Mouse (Mus musculus) megakaryocyte progenitor cell, adult 5-6 weeks (primary cell): ENCODE measurements around the gene Eci1. TPM values are rescaled to one million over a fixed set of nuclear protein-coding genes. Genes with fewer than 3 reads are reported as not detected.

Experiments used
- total RNA-seq, 2 experiments: library from RNA; stranded (forward) in 1 of 2; stranded (reverse) in 1 of 2; fragments of 157-497, 149-512 nt in 1 of 2; fragments of 200-1000 nt in 1 of 2; gene quantifications; 2 replicates each; pipeline versions ENCODE4 v1.2.3 to v1.2.4; 2015 to 2017

Gene Eci1
- total RNA-seq, 2 experiments from 2014 or later: 32.6 to 67.8 TPM

Other genes with a start within 250 kb of the Eci1 start
- 3.6 and 6.4 TPM in 2 replicates for gene Tbc1d24, start 221.1 kb upstream of the Eci1 start, total RNA-seq (2015)
- 6.4 and 6.6 TPM in 2 replicates for gene Tbc1d24, start 221.1 kb upstream of the Eci1 start, total RNA-seq (2017)
- gene Ntn3, start 217.1 kb upstream of the Eci1 start, total RNA-seq (2015): 0.15 TPM in 1 of 2 replicates, not detected in the other
- 0.12 and 0.30 TPM in 2 replicates for gene Ntn3, start 217.1 kb upstream of the Eci1 start, total RNA-seq (2017)
- 7.8 and 10.2 TPM in 2 replicates for gene Tedc2, start 205.8 kb upstream of the Eci1 start, total RNA-seq (2015)
- gene Tedc2, start 205.8 kb upstream of the Eci1 start, total RNA-seq (2017): 13.9 and 16.2 TPM in 2 replicates
- gene Ccnf, start 175.2 kb upstream of the Eci1 start, total RNA-seq (2015): 21.2 and 22.7 TPM in 2 replicates
- 27.4 and 40.3 TPM in 2 replicates for gene Ccnf, start 175.2 kb upstream of the Eci1 start, total RNA-seq (2017)
- 0.24 TPM in 1 of 2 replicates, not detected in the other for gene Abca17, start 75.6 kb upstream of the Eci1 start, total RNA-seq (2015)
- gene Abca17, start 75.6 kb upstream of the Eci1 start, total RNA-seq (2017): 0.03 TPM in 1 of 2 replicates, not detected in the other
- 18.6 and 20.4 TPM in 2 replicates for gene Abca3, start 74.7 kb upstream of the Eci1 start, total RNA-seq (2015)
- gene Abca3, start 74.7 kb upstream of the Eci1 start, total RNA-seq (2017): 13.8 and 15.5 TPM in 2 replicates
- gene Rnps1, start 12.1 kb upstream of the Eci1 start, total RNA-seq (2015): 143 and 154 TPM in 2 replicates
- gene Rnps1, start 12.1 kb upstream of the Eci1 start, total RNA-seq (2017): 187 and 191 TPM in 2 replicates
- 0.94 and 3.5 TPM in 2 replicates for gene Dnase1l2, start 16.5 kb downstream of the Eci1 start, total RNA-seq (2015)
- gene Dnase1l2, start 16.5 kb downstream of the Eci1 start, total RNA-seq (2017): 2.9 and 4.0 TPM in 2 replicates
- 23.3 and 27.5 TPM in 2 replicates for gene E4f1, start 43.7 kb downstream of the Eci1 start, total RNA-seq (2015)
- gene E4f1, start 43.7 kb downstream of the Eci1 start, total RNA-seq (2017): 13.6 and 18.7 TPM in 2 replicates
- 25.4 and 26.4 TPM in 2 replicates for gene Pgp, start 43.8 kb downstream of the Eci1 start, total RNA-seq (2015)
- 16.6 and 21.5 TPM in 2 replicates for gene Pgp, start 43.8 kb downstream of the Eci1 start, total RNA-seq (2017)
- 0.35 and 0.81 TPM in 2 replicates for gene Bricd5, start 47.2 kb downstream of the Eci1 start, total RNA-seq (2015)
- gene Bricd5, start 47.2 kb downstream of the Eci1 start, total RNA-seq (2017): not detected in 2 replicates
- 9.2 TPM in 2 replicates for gene Mlst8, start 52.4 kb downstream of the Eci1 start, total RNA-seq (2015)
- gene Mlst8, start 52.4 kb downstream of the Eci1 start, total RNA-seq (2017): 14.9 and 28.9 TPM in 2 replicates
- gene Caskin1, start 62.0 kb downstream of the Eci1 start, total RNA-seq (2015): not detected in 2 replicates
- gene Caskin1, start 62.0 kb downstream of the Eci1 start, total RNA-seq (2017): not detected in 2 replicates
- 50.9 and 54.7 TPM in 2 replicates for gene Traf7, start 101.3 kb downstream of the Eci1 start, total RNA-seq (2015)
- 91.7 and 98.9 TPM in 2 replicates for gene Traf7, start 101.3 kb downstream of the Eci1 start, total RNA-seq (2017)
- 0.12 and 0.17 TPM in 2 replicates for gene Rab26, start 107.6 kb downstream of the Eci1 start, total RNA-seq (2015)
- 0.14 and 0.71 TPM in 2 replicates for gene Rab26, start 107.6 kb downstream of the Eci1 start, total RNA-seq (2017)
- gene Pkd1, start 123.2 kb downstream of the Eci1 start, total RNA-seq (2015): 7.4 and 10.6 TPM in 2 replicates
- gene Pkd1, start 123.2 kb downstream of the Eci1 start, total RNA-seq (2017): 6.2 and 15.1 TPM in 2 replicates
- 64.3 and 66.9 TPM in 2 replicates for gene Tsc2, start 206.0 kb downstream of the Eci1 start, total RNA-seq (2015)
- 52.1 and 54.1 TPM in 2 replicates for gene Tsc2, start 206.0 kb downstream of the Eci1 start, total RNA-seq (2017)
- gene Nthl1, start 206.0 kb downstream of the Eci1 start, total RNA-seq (2015): 5.7 and 6.7 TPM in 2 replicates
- gene Nthl1, start 206.0 kb downstream of the Eci1 start, total RNA-seq (2017): 12.0 and 13.6 TPM in 2 replicates
- gene Slc9a3r2, start 223.7 kb downstream of the Eci1 start, total RNA-seq (2015): 1.2 and 2.6 TPM in 2 replicates
- 1.4 and 1.6 TPM in 2 replicates for gene Slc9a3r2, start 223.7 kb downstream of the Eci1 start, total RNA-seq (2017)
- gene Npw, start 231.8 kb downstream of the Eci1 start, total RNA-seq (2015): not detected in 2 replicates
- gene Npw, start 231.8 kb downstream of the Eci1 start, total RNA-seq (2017): not detected in 2 replicates
- gene Zfp598, start 243.0 kb downstream of the Eci1 start, total RNA-seq (2015): 25.0 and 29.1 TPM in 2 replicates
- gene Zfp598, start 243.0 kb downstream of the Eci1 start, total RNA-seq (2017): 21.3 and 22.6 TPM in 2 replicates